Mouse (Mus musculus): ENCODE measurements at regions not wholly inside any gene's neighbourhood (a gene's known extent, or its start where the extent isn't known, plus 50 kb on each side); places are given as distances from the start of the nearest gene placed in this dataset.

DNA sequence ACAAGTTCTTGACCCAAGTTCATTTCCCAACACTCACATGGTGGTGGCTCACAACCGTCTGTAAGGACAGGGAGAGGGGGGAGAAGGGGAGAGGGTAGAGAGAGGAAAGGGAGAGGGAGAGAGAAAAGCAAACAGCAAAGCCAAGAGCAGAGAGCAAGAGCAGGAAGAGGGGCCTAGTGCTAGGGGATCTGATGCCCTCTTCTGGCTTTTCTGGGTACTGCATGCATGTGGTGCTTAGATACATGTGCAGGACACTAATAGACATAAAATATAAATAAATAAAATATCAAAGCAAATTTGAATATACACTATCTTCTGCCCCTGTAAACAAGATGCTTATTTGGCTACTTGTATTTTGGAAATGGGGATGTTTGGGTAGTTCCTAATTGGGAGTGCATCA, 91.2 kb downstream of the Rnf138rt1 start:
- ATAC-seq (replicated peaks; ENCODE audit: poor library complexity, severe bottlenecking) = peak; percentile 77
